ENCODE assay signal across 8 mouse cellular contexts in the genomic region with DNA sequence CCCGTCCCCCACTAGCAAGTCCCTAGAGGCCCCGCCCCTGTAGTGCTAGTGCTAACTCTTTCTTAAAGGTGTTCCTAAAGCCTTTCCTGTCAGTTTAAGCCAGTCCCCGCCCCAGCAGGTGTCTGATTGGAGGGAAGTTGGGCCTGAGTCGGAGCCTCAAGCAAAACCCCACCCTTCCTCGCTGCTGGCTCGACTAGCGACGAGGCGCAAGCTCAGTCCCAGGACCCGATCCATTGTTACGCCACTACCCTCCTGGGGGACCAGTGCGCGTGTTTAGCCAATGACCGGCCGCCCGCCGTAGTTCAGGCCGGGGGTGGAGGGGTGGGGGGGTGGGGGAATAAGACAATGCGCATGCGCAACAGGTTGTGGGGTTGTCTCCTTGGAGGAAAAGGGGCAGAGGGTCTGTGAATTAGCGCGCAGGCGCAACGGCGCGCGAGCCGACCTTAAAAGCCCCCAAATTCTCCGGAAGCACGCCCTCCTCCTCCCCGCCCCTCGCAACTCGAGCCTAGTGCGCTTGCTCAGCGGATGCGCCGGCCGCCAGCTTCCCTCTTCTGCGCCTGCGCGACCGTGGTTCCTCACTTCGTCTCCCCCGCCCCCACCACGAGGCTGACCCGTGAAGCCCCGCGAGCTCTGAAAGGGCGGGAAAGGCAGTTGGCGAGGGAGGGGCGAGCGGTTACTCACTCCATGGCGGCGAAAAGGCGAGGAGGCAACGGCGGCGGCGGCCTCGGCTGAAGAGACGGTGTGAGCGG. TPM values are rescaled to one million over a fixed set of nuclear protein-coding genes. Genes with fewer than 3 reads are reported as not detected.
DNase-seq lines count a peak whose midpoint lies in the region; ATAC-seq and TF ChIP-seq lines count a peak whose summit lies in the region.

A gene (plus strand): TSS at position 368 of the 749 bp plus-strand sequence.
A gene (plus strand): TSS at position 667 of the 749 bp plus-strand sequence.

- WGBS in kidney, embryonic 14.5 days = 1% methylated on average over 62 of the region's 62 CpGs
- WGBS in limb, embryonic 15.5 days = under 1% methylated on average over 57 of the region's 62 CpGs

- H3K36me3 ChIP-seq in kidney, embryonic 14.5 days (ENCODE audit: control insufficient read depth, insufficient read depth, low read length) = peaks cover 11% of the 10 kb centered on the region; the same call in 1 of the 2 replicates
- H3K36me3 ChIP-seq in limb, embryonic 15.5 days = peaks cover 25% of the 10 kb centered on the region

- peak within 1 kb of the TSS; percentile 82 for H3K4me3 ChIP-seq in bone marrow macrophage, adult 2 months (ENCODE audit: insufficient read depth, low read length)
- peak within 1 kb of the TSS; percentile 65 for H3K4me3 ChIP-seq in embryonic fibroblast, embryonic 13.5 days (ENCODE audit: insufficient read depth, low read length)
- peak within 1 kb of the TSS; percentile 87 for H3K4me3 ChIP-seq in kidney, embryonic 14.5 days (ENCODE audit: low read length)
- H3K4me3 ChIP-seq in limb, embryonic 15.5 days = peak within 1 kb of the TSS; percentile 86

- ATAC-seq in kidney, embryonic 14.5 days (ENCODE audit: low FRiP score, low TSS enrichment) = peak; percentile 96
- ATAC-seq in limb, embryonic 15.5 days (ENCODE audit: insufficient number of reproducible peaks, low FRiP score, low TSS enrichment, low read depth) = peak; percentile 92

- TF ChIP-seq CTCF in bone marrow macrophage, adult 2 months (IDR thresholded peaks at IDR 0.05; ENCODE audit: low read depth, low read length) = no peak
- TF ChIP-seq CTCF in embryonic fibroblast, embryonic 13.5 days (IDR thresholded peaks at IDR 0.05; ENCODE audit: borderline replicate concordance, insufficient read depth, low read length) = no peak

- H3K4me1 ChIP-seq in bone marrow macrophage, adult 2 months (ENCODE audit: control insufficient read depth, insufficient read depth, low read length) = peaks cover 29% of the 10 kb centered on the region
- H3K4me1 ChIP-seq in embryonic fibroblast, embryonic 13.5 days (ENCODE audit: control insufficient read depth, insufficient read depth, low read length) = peaks cover 12% of the 10 kb centered on the region; the same call in 1 of the 2 replicates
- peaks cover 23% of the 10 kb centered on the region for H3K4me1 ChIP-seq in kidney, embryonic 14.5 days (ENCODE audit: control insufficient read depth, insufficient read depth, low read length)
- H3K4me1 ChIP-seq in limb, embryonic 15.5 days = peaks cover 44% of the 10 kb centered on the region

- no peaks in the 10 kb centered on the region for H3K27me3 ChIP-seq in kidney, embryonic 14.5 days (ENCODE audit: control insufficient read depth, insufficient read depth, low read length)
- H3K27me3 ChIP-seq in limb, embryonic 15.5 days = no peaks in the 10 kb centered on the region

- DNase-seq in A20 (ENCODE audit: low read depth, low spot score) = peak; percentile 100
- peak; percentile 99 for DNase-seq in heart, adult 9 months (ENCODE audit: low spot score in 2 of 2)
- DNase-seq in monocyte, adult 2 months (ENCODE audit: low read depth in 1 of 2, low spot score in 2 of 2) = peak; percentile 95 to 97
- peak; percentile 99 to 100 for DNase-seq in spleen, postnatal 36 days (ENCODE audit: low spot score in 2 of 2)

- H3K27ac ChIP-seq in bone marrow macrophage, adult 2 months (ENCODE audit: insufficient read depth, low read depth, low read length) = peak within 1 kb of the TSS; percentile 88
- H3K27ac ChIP-seq in embryonic fibroblast, embryonic 13.5 days (ENCODE audit: insufficient read depth, low read length) = peak within 1 kb of the TSS; percentile 93
- peak within 1 kb of the TSS; percentile 99 for H3K27ac ChIP-seq in kidney, embryonic 14.5 days (ENCODE audit: low read depth, low read length)
- H3K27ac ChIP-seq in limb, embryonic 15.5 days = peak within 1 kb of the TSS; percentile 98

- no peak for TF ChIP-seq POLR2A in bone marrow macrophage, adult 2 months (IDR thresholded peaks at IDR 0.05; ENCODE audit: borderline replicate concordance, low read depth, low read length)
- TF ChIP-seq POLR2A in embryonic fibroblast, embryonic 13.5 days (IDR thresholded peaks at IDR 0.05; ENCODE audit: low read depth, low read length) = peak; percentile 82; the same call in 1 of the 2 replicates

- H3K9ac ChIP-seq in kidney, embryonic 14.5 days (ENCODE audit: low read depth, low read length) = peak within 1 kb of the TSS; percentile 98
- peak within 1 kb of the TSS; percentile 92 for H3K9ac ChIP-seq in limb, embryonic 15.5 days

- H3K9me3 ChIP-seq in kidney, embryonic 14.5 days (ENCODE audit: control insufficient read depth, low read length) = no peaks in the 10 kb centered on the region
- H3K9me3 ChIP-seq in limb, embryonic 15.5 days = no peaks in the 10 kb centered on the region

- H3K4me2 ChIP-seq in kidney, embryonic 14.5 days (replicated peaks; ENCODE audit: low read depth, low read length) = peak within 1 kb of the TSS; percentile 67
- peak within 1 kb of the TSS; percentile 71 for H3K4me2 ChIP-seq in limb, embryonic 15.5 days

RNA-seq across cellular contexts. Expression of the first gene that starts in this region (rescaled TPM):
- polyA plus RNA-seq in bone marrow macrophage, adult 2 months (2012; ENCODE audit: insufficient read depth, insufficient read length, missing spikeins) = 30.8 and 36.7 TPM in 2 replicates
- polyA plus RNA-seq in embryonic fibroblast, embryonic 13.5 days (2011; ENCODE audit: insufficient read length, low read depth, missing spikeins) = 41.1 and 41.2 TPM in 2 replicates
- polyA plus RNA-seq in kidney, embryonic 14.5 days (2014; fragmentation: Nextera tagmentation; extraction: Ambion mirVana) = 59.5 and 61.9 TPM in 2 replicates
- polyA plus RNA-seq in limb, embryonic 15.5 days (2015; fragmentation: Nextera tagmentation; extraction: Ambion mirVana) = 83.6 and 88.0 TPM in 2 replicates

RNA-seq across cellular contexts. Expression of the second gene that starts in this region (rescaled TPM):
- polyA plus RNA-seq in bone marrow macrophage, adult 2 months (2012; ENCODE audit: insufficient read depth, insufficient read length, missing spikeins) = 1.2 and 3.5 TPM in 2 replicates
- 2.1 and 2.3 TPM in 2 replicates for polyA plus RNA-seq in embryonic fibroblast, embryonic 13.5 days (2011; ENCODE audit: insufficient read length, low read depth, missing spikeins)
- 1.7 and 2.0 TPM in 2 replicates for polyA plus RNA-seq in kidney, embryonic 14.5 days (2014; fragmentation: Nextera tagmentation; extraction: Ambion mirVana)
- polyA plus RNA-seq in limb, embryonic 15.5 days (2015; fragmentation: Nextera tagmentation; extraction: Ambion mirVana) = 1.0 and 1.6 TPM in 2 replicates

Comparison
In these comparisons a context has a peak if more than half of its experiments do, and no peak if none do; other contexts are left out.
1. Peak in every context shown above with its lines: DNase-seq, ATAC-seq, H3K4me3 ChIP-seq and H3K27ac ChIP-seq.